Mouse (Mus musculus) heart, adult 2 months (tissue): Measurements from ENCODE around the gene Ebf1. TPM values are rescaled to one million over a fixed set of nuclear protein-coding genes. Genes with fewer than 3 reads are reported as not detected.
A peak's percentile ranks its signal among the peaks of the same experiment; 100 is the strongest.

Source experiments
- DNase-seq, 2 experiments: peaks; one replicate each; pipeline ENCODE4 v3.0.0; 2021
- H3K27ac ChIP-seq: fragments of 200-600 bp; 2 replicates; pipeline ENCODE4 v1.8.1; 2022
- H3K27me3 ChIP-seq: fragments of 200-500 bp; 2 replicates; pipeline ENCODE4 v1.6.1; 2012; ENCODE audit warnings: mild to moderate bottlenecking, low read length, inconsistent platforms, mixed read lengths; ENCODE audit not compliant: control insufficient read depth, insufficient read depth
- H3K36me3 ChIP-seq: fragments of 200-500 bp; 2 replicates; pipeline ENCODE4 v1.6.1; 2012; ENCODE audit warnings: low read length, inconsistent platforms; ENCODE audit not compliant: control insufficient read depth, insufficient read depth
- H3K4me1 ChIP-seq: fragments of 200-500 bp; 2 replicates; pipeline ENCODE4 v1.6.1; 2011; ENCODE audit warnings: low read length; ENCODE audit not compliant: control insufficient read depth, insufficient read depth
- H3K4me3 ChIP-seq: fragments of 200-600 bp; 2 replicates; pipeline ENCODE4 v1.8.1; 2022
- H3K79me2 ChIP-seq: fragments of 200-500 bp; replicated peaks from 2 replicates; pipeline ENCODE4 v1.6.1; 2012; ENCODE audit warnings: mild to moderate bottlenecking, inconsistent platforms, low read length, moderate library complexity, mixed read lengths; ENCODE audit not compliant: control insufficient read depth, insufficient read depth
- H3K9ac ChIP-seq: fragments of 200-500 bp; 2 replicates; pipeline ENCODE4 v1.6.1; 2012; ENCODE audit warnings: low read depth, mild to moderate bottlenecking, control low read depth, inconsistent platforms, low read length, mixed read lengths
- CTCF ChIP-seq: fragments of 200-600 bp; IDR thresholded peaks from 2 replicates; pipeline ENCODE4 v1.8.1; 2022; ENCODE audit warnings: antibody characterized with exemption, mild to moderate bottlenecking, moderate library complexity
- EP300 ChIP-seq: fragments of 200-500 bp; IDR thresholded peaks from 2 replicates; pipeline ENCODE4 v1.6.1; 2011; ENCODE audit warnings: low read depth, low read length, control low read depth; ENCODE audit not compliant: insufficient read depth
- POLR2A ChIP-seq: fragments of 200-500 bp; IDR thresholded peaks from 2 replicates; pipeline ENCODE4 v1.6.1; 2011; ENCODE audit warnings: mild to moderate bottlenecking, low read depth, low read length, control low read depth; ENCODE audit not compliant: insufficient read depth
- WGBS: fragments of 180-500 bp; shearing (Covaris S2); methylation state at CpG from one replicate; pipeline ENCODE4 v1.1.7; 2018; 5-methylcytosine and 5-hydroxymethylcytosine counted together
- intact Hi-C: fragments of 180-260 bp; cut with DNase I; formaldehyde crosslinking; loops from one replicate; pipeline ENCODE4 v1.15.1; 2025
- polyA plus RNA-seq: library from polyadenylated mRNA; depleted of rRNA; stranded (reverse); fragments of >200 nt; gene quantifications from 2 replicates; pipeline ENCODE4 v1.2.3, GENCODE M21; 2012
- total RNA-seq, 2 experiments: library from RNA; stranded (reverse); gene quantifications; 2 replicates each; pipeline ENCODE4 v1.2.3; 2021

Ebf1 gene
- total and polyA plus RNA-seq, 3 experiments: 11.4 to 13.6 (median 12.2) TPM

GRCm38 (mm10) chr11:44701221-44701810 is 84.2 kb downstream of the Ebf1 start:
- no peak for TF ChIP-seq POLR2A
- no peak for TF ChIP-seq EP300
- TF ChIP-seq CTCF: no peak
- WGBS: 50% methylated on average over 11 of the region's 11 CpGs
- H3K4me1 ChIP-seq: peaks cover 10% of the 10 kb centered on the region
- DNase-seq: no peak
- no peak overlapping the region for H3K4me3 ChIP-seq
- H3K79me2 ChIP-seq: 0 out of 2 replicates have a peak, but pooled peaks cover 3% of the 10 kb centered on the region
- intact Hi-C loops: loop anchor here (2.0 kb wide), 1 partner anchor 15 kb away; no protein-coding TSS in a partner anchor
- peak overlapping the region; percentile 77 for H3K27ac ChIP-seq
- no peak overlapping the region for H3K9ac ChIP-seq
- no peaks in the 10 kb centered on the region for H3K27me3 ChIP-seq
- H3K36me3 ChIP-seq: peaks cover 4% of the 10 kb centered on the region

- intact Hi-C loops: loop anchor here (2.0 kb wide), 1 partner anchor 15 kb away; no protein-coding TSS in a partner anchor
- Histone ChIP-seq H3K36me3 (peaks cover 5% of the 10 kb centered on the region), H3K9ac (no peak overlapping the region), H3K27ac (peak overlapping the region; percentile 77), H3K27me3 (no peaks in the 10 kb centered on the region), H3K4me3 (no peak overlapping the region), H3K79me2 (0 out of 2 replicates have a peak, but pooled peaks cover 3% of the 10 kb centered on the region), H3K4me1 (peaks cover 12% of the 10 kb centered on the region)
- DNase-seq: peak in 1 of 2 experiments; percentile 22
- TF ChIP-seq EP300 (no peak), CTCF (no peak), POLR2A (no peak)
- 51% methylated on average over 1 of the region's 1 CpGs for WGBS
Observed at GRCm38 (mm10) chr11:44701864-44702263, 84.7 kb downstream of the Ebf1 start.

GRCm38 (mm10) chr11:44702716-44703486 is 85.8 kb downstream of the Ebf1 start:
- Histone ChIP-seq H3K4me1 (peaks cover 13% of the 10 kb centered on the region), H3K9ac (no peak overlapping the region), H3K27ac (peak overlapping the region; percentile 77), H3K36me3 (peaks cover 9% of the 10 kb centered on the region), H3K79me2 (0 out of 2 replicates have a peak, but pooled peaks cover 3% of the 10 kb centered on the region), H3K4me3 (no peak overlapping the region), H3K27me3 (no peaks in the 10 kb centered on the region)
- 80% methylated on average over 8 of the region's 8 CpGs for WGBS
- DNase-seq: peak in 1 of 2 experiments; percentile 23
- TF ChIP-seq EP300: no peak
- TF ChIP-seq CTCF: no peak
- TF ChIP-seq POLR2A: no peak
- intact Hi-C loops: no loop called here

- intact Hi-C loops: no loop called here
- H3K79me2 ChIP-seq: 0 out of 2 replicates have a peak, but pooled peaks cover 3% of the 10 kb centered on the region
- H3K4me3 ChIP-seq: no peak overlapping the region
- no peaks in the 10 kb centered on the region for H3K27me3 ChIP-seq
- H3K4me1 ChIP-seq: peaks cover 12% of the 10 kb centered on the region
- peaks cover 10% of the 10 kb centered on the region for H3K36me3 ChIP-seq
- H3K9ac ChIP-seq: no peak overlapping the region
- 95% methylated on average over 5 of the region's 5 CpGs for WGBS
- no peak for TF ChIP-seq CTCF
- TF ChIP-seq EP300: no peak
- no peak for TF ChIP-seq POLR2A
- no peak overlapping the region for H3K27ac ChIP-seq
- no peak for DNase-seq
Observed at GRCm38 (mm10) chr11:44703951-44704350, 86.8 kb downstream of the Ebf1 start.

GRCm38 (mm10) chr11:44705811-44706210 is 88.7 kb downstream of the Ebf1 start:
- Histone ChIP-seq H3K4me3 (no peak overlapping the region), H3K27ac (peak overlapping the region; percentile 47), H3K36me3 (peaks cover 12% of the 10 kb centered on the region), H3K4me1 (peaks cover 12% of the 10 kb centered on the region), H3K27me3 (no peaks in the 10 kb centered on the region), H3K79me2 (0 out of 2 replicates have a peak, but pooled peaks cover 3% of the 10 kb centered on the region), H3K9ac (no peak overlapping the region)
- intact Hi-C loops: loop anchor here (5.0 kb wide), 1 partner anchor 89 kb away; the partner anchor contains the start of gene Ebf1
- TF ChIP-seq EP300 (no peak), POLR2A (no peak), CTCF (no peak)
- WGBS: 96% methylated on average over 1 of the region's 1 CpGs
- no peak for DNase-seq
